Mouse (Mus musculus): ENCODE measurements around the gene Ubp1. TPM values are rescaled to one million over a fixed set of nuclear protein-coding genes. Genes with fewer than 3 reads are reported as not detected.
A peak's percentile ranks its signal among the peaks of the same experiment; 100 is the strongest.

Gene Ubp1
- polyA plus RNA-seq, 1 experiment from 2014 or later: 20.5 TPM

GRCm38 (mm10) chr9:114025182-114025581 lies 94.4 kb downstream of the Ubp1 start:
- H3K4me3 ChIP-seq (ENCODE audit: low read depth, low read length): no peak overlapping the region
- 37% methylated on average over 9 of the region's 9 CpGs for WGBS
- TF ChIP-seq CTCF (IDR thresholded peaks at IDR 0.05) (no peak), EP300 (IDR thresholded peaks at IDR 0.05) (no peak)
- H3K9me3 ChIP-seq (ENCODE audit: low read length): no peaks in the 10 kb centered on the region
- no peaks in the 10 kb centered on the region for H3K27me3 ChIP-seq (replicated peaks; ENCODE audit: insufficient read depth, low read length)
- H3K9ac ChIP-seq (replicated peaks; ENCODE audit: low read depth): no peak overlapping the region
- H3K4me1 ChIP-seq (ENCODE audit: insufficient read depth, low read depth, low read length): no peaks in the 10 kb centered on the region; the same call in 1 of the 2 replicates
- ATAC-seq (no peak), DNase-seq (ENCODE audit: low spot score) (no peak)
- H3K36me3 ChIP-seq (ENCODE audit: insufficient read depth, low read length): no peaks in the 10 kb centered on the region
- H3K27ac ChIP-seq (ENCODE audit: low read length): no peak overlapping the region
- no peak overlapping the region for H3K4me2 ChIP-seq (replicated peaks; ENCODE audit: low read depth, low read length)

GRCm38 (mm10) chr9:114025846-114026245 lies 95.1 kb downstream of the Ubp1 start:
- 12% methylated on average over 8 of the region's 8 CpGs for WGBS

GRCm38 (mm10) chr9:114026261-114026934 lies 95.7 kb downstream of the Ubp1 start:
- H3K4me1 ChIP-seq (ENCODE audit: insufficient read depth, low read depth, low read length): no peaks in the 10 kb centered on the region; the same call in 1 of the 2 replicates
- ATAC-seq (peak; percentile 91), DNase-seq (ENCODE audit: low spot score) (peak; percentile 74)
- WGBS: under 1% methylated on average over 46 of the region's 52 CpGs
- H3K9ac ChIP-seq (replicated peaks; ENCODE audit: low read depth): no peak overlapping the region
- no peak overlapping the region for H3K27ac ChIP-seq (ENCODE audit: low read length)
- peak overlapping the region; percentile 47 for H3K4me3 ChIP-seq (ENCODE audit: low read depth, low read length)
- TF ChIP-seq CTCF (IDR thresholded peaks at IDR 0.05) (0 out of 2 replicates have a peak, but pooled peaks have one; percentile 4), EP300 (IDR thresholded peaks at IDR 0.05) (no peak)
- peak overlapping the region; percentile 94 for H3K4me2 ChIP-seq (replicated peaks; ENCODE audit: low read depth, low read length)
- H3K36me3 ChIP-seq (ENCODE audit: insufficient read depth, low read length): no peaks in the 10 kb centered on the region
- H3K9me3 ChIP-seq (ENCODE audit: low read length): no peaks in the 10 kb centered on the region
- H3K27me3 ChIP-seq (replicated peaks; ENCODE audit: insufficient read depth, low read length): no peaks in the 10 kb centered on the region

More at GRCm38 (mm10) chr9:114025846-114026245, 95.1 kb downstream of the Ubp1 start:
- peak overlapping the region; percentile 94 for H3K4me2 ChIP-seq (replicated peaks; ENCODE audit: low read depth, low read length)
- H3K4me3 ChIP-seq (ENCODE audit: low read depth, low read length): peak overlapping the region; percentile 47
- no peaks in the 10 kb centered on the region for H3K36me3 ChIP-seq (ENCODE audit: insufficient read depth, low read length)
- H3K4me1 ChIP-seq (ENCODE audit: insufficient read depth, low read depth, low read length): no peaks in the 10 kb centered on the region; the same call in 1 of the 2 replicates
- H3K9me3 ChIP-seq (ENCODE audit: low read length): no peaks in the 10 kb centered on the region
- DNase-seq (ENCODE audit: low spot score) (no peak), ATAC-seq (no peak)
- no peak overlapping the region for H3K9ac ChIP-seq (replicated peaks; ENCODE audit: low read depth)
- H3K27me3 ChIP-seq (replicated peaks; ENCODE audit: insufficient read depth, low read length): no peaks in the 10 kb centered on the region
- H3K27ac ChIP-seq (ENCODE audit: low read length): no peak overlapping the region
- TF ChIP-seq CTCF (IDR thresholded peaks at IDR 0.05): no peak

Other genes starting within 250 kb of the Ubp1 start
- 63.8 and 67.2 TPM in 2 replicates for gene Pdcd6ip, start 222.7 kb upstream of the Ubp1 start, polyA plus RNA-seq (2015; fragmentation: Nextera tagmentation; extraction: Ambion mirVana)
- gene Clasp2, start 189.5 kb upstream of the Ubp1 start, polyA plus RNA-seq (2015; fragmentation: Nextera tagmentation; extraction: Ambion mirVana): 12.1 and 13.1 TPM in 2 replicates
- gene Fbxl2, start 115.3 kb downstream of the Ubp1 start, polyA plus RNA-seq (2015; fragmentation: Nextera tagmentation; extraction: Ambion mirVana): 1.7 and 2.4 TPM in 2 replicates
- 0.04 TPM in 1 of 2 replicates, not detected in the other for gene Susd5, start 126.2 kb downstream of the Ubp1 start, polyA plus RNA-seq (2015; fragmentation: Nextera tagmentation; extraction: Ambion mirVana)

All from lung, postnatal 0 days (tissue).